Mouse (Mus musculus): Measurements from ENCODE around the gene Hid1.

DNA sequence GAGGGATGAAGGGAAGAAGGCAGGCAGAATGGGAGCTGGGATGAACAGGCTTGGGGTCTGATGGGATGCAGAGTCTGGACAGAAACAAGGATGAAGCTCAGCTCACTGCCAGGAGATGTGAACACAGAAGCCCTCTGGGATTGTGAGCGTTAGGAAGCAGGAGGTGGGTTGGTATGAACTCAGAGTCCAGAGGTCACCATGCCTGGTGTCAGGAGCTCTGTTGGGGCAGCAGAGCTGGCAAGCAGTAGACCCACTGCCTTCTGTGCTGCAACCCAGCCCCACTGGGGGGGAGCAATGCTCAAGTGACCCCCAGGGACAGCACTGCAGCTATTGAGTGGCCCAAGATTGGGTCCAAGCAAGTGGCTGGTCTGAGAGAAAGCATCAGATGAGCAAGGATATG lies 29.7 kb downstream of the Hid1 start:
- TF ChIP-seq CTCF (IDR thresholded peaks at IDR 0.05; ENCODE audit: low read depth), result no peak
- TF ChIP-seq EP300 (optimal IDR thresholded peaks at IDR 0.05), result no peak

Measured in stomach, postnatal 0 days (tissue).